8 mouse cellular contexts compared by ENCODE assay signal in genomic region chr1:184999071-184999750, GRCm38 (mm10). TPM values are rescaled to one million over a fixed set of nuclear protein-coding genes. Genes with fewer than 3 reads are reported as not detected.
DNase-seq lines count a peak whose midpoint lies in the region; ATAC-seq and TF ChIP-seq lines count a peak whose summit lies in the region.

Gene Mark1, minus strand, starts transcription at chr1:184999570.

- H3K27me3 ChIP-seq in thymus, adult 2 months (ENCODE audit: control insufficient read depth, insufficient read depth, low read length), result peaks cover 6% of the 10 kb centered on the region
- no peaks in the 10 kb centered on the region for H3K27me3 ChIP-seq in forebrain, embryonic 16.5 days (replicated peaks; ENCODE audit: control insufficient read depth, insufficient read depth, low read length)
- H3K27me3 ChIP-seq in intestine, postnatal 0 days (replicated peaks; ENCODE audit: control insufficient read depth, insufficient read depth, low read length), result no peaks in the 10 kb centered on the region
- peaks cover 36% of the 10 kb centered on the region for H3K27me3 ChIP-seq in liver, postnatal 0 days (ENCODE audit: insufficient read depth, low read length)

- no peaks in the 10 kb centered on the region for H3K36me3 ChIP-seq in thymus, adult 2 months (ENCODE audit: control insufficient read depth, insufficient read depth, low read length)
- no peaks in the 10 kb centered on the region for H3K36me3 ChIP-seq in forebrain, embryonic 16.5 days (ENCODE audit: control insufficient read depth, insufficient read depth)
- no peaks in the 10 kb centered on the region for H3K36me3 ChIP-seq in intestine, postnatal 0 days (ENCODE audit: control insufficient read depth, insufficient read depth)
- no peaks in the 10 kb centered on the region for H3K36me3 ChIP-seq in liver, postnatal 0 days (replicated peaks; ENCODE audit: insufficient read depth, low read length)

- TF ChIP-seq CTCF in thymus, adult 2 months (IDR thresholded peaks at IDR 0.05; ENCODE audit: borderline replicate concordance, control insufficient read depth, extremely low read depth, insufficient read depth, low read length, poor library complexity), result no peak
- no peak for TF ChIP-seq CTCF in intestine, postnatal 0 days (IDR thresholded peaks at IDR 0.05; ENCODE audit: low read depth)
- TF ChIP-seq CTCF in liver, postnatal 0 days (IDR thresholded peaks at IDR 0.05; ENCODE audit: low read depth), result no peak

- H3K27ac ChIP-seq in thymus, adult 2 months (ENCODE audit: control insufficient read depth, insufficient read depth, low read length), result no peak within 1 kb of the TSS
- H3K27ac ChIP-seq in forebrain, embryonic 16.5 days (ENCODE audit: low read length), result peak within 1 kb of the TSS; percentile 94
- 0 out of 2 replicates have a peak within 1 kb of the TSS, but pooled peaks have one; percentile 15 for H3K27ac ChIP-seq in intestine, postnatal 0 days (ENCODE audit: low read depth, low read length)
- H3K27ac ChIP-seq in liver, postnatal 0 days (ENCODE audit: low read depth), result no peak within 1 kb of the TSS

- peak within 1 kb of the TSS; percentile 31 for H3K4me3 ChIP-seq in thymus, adult 2 months (ENCODE audit: control insufficient read depth, insufficient read depth, low read length)
- H3K4me3 ChIP-seq in forebrain, embryonic 16.5 days (replicated peaks; ENCODE audit: low read length), result peak within 1 kb of the TSS; percentile 84
- peak within 1 kb of the TSS; percentile 79 for H3K4me3 ChIP-seq in intestine, postnatal 0 days (ENCODE audit: low read depth, low read length)
- peak within 1 kb of the TSS; percentile 51 for H3K4me3 ChIP-seq in liver, postnatal 0 days (ENCODE audit: low read depth, low read length)

- no peak for TF ChIP-seq POLR2A in thymus, adult 2 months (IDR thresholded peaks at IDR 0.05; ENCODE audit: control insufficient read depth, extremely low read depth, insufficient read depth, low read length, poor library complexity)

- H3K9me3 ChIP-seq in forebrain, embryonic 16.5 days (ENCODE audit: control insufficient read depth, low read length), result no peaks in the 10 kb centered on the region
- no peaks in the 10 kb centered on the region for H3K9me3 ChIP-seq in intestine, postnatal 0 days (ENCODE audit: control insufficient read depth)
- no peaks in the 10 kb centered on the region for H3K9me3 ChIP-seq in liver, postnatal 0 days (ENCODE audit: low read length)

- 15% methylated on average over 87 of the region's 88 CpGs for WGBS in thymus, adult 2 months
- under 1% methylated on average over 38 of the region's 88 CpGs for WGBS in forebrain, embryonic 16.5 days
- under 1% methylated on average over 51 of the region's 88 CpGs for WGBS in intestine, postnatal 0 days
- 5% methylated on average over 27 of the region's 88 CpGs for WGBS in liver, postnatal 0 days (ENCODE audit: insufficient replicate concordance)

- peak within 1 kb of the TSS; percentile 75 for H3K4me2 ChIP-seq in forebrain, embryonic 16.5 days (ENCODE audit: low read length)
- peak within 1 kb of the TSS; percentile 95 for H3K4me2 ChIP-seq in intestine, postnatal 0 days (replicated peaks; ENCODE audit: low read depth)
- peak within 1 kb of the TSS; percentile 80 for H3K4me2 ChIP-seq in liver, postnatal 0 days (ENCODE audit: low read depth, low read length)

- H3K4me1 ChIP-seq in thymus, adult 2 months (replicated peaks; ENCODE audit: control insufficient read depth, insufficient read depth, low read length), result no peaks in the 10 kb centered on the region; the same call in 1 of the 2 replicates
- peaks cover 21% of the 10 kb centered on the region for H3K4me1 ChIP-seq in forebrain, embryonic 16.5 days (replicated peaks; ENCODE audit: control insufficient read depth, insufficient read depth, low read length)
- no peaks in the 10 kb centered on the region for H3K4me1 ChIP-seq in intestine, postnatal 0 days (replicated peaks; ENCODE audit: control insufficient read depth, insufficient read depth, low read length)
- H3K4me1 ChIP-seq in liver, postnatal 0 days (ENCODE audit: insufficient read depth), result no peaks in the 10 kb centered on the region

- peak within 1 kb of the TSS; percentile 99 for H3K9ac ChIP-seq in forebrain, embryonic 16.5 days (replicated peaks; ENCODE audit: low read depth, low read length)
- H3K9ac ChIP-seq in intestine, postnatal 0 days (ENCODE audit: low read depth, low read length), result peak within 1 kb of the TSS; percentile 89
- H3K9ac ChIP-seq in liver, postnatal 0 days (replicated peaks), result peak within 1 kb of the TSS; percentile 51

- no peak for TF ChIP-seq EP300 in liver, postnatal 0 days (IDR thresholded peaks at IDR 0.05; ENCODE audit: low read depth)

- ATAC-seq in forebrain, embryonic 16.5 days, result peak; percentile 39
- peak; percentile 57 for ATAC-seq in intestine, postnatal 0 days
- peak; percentile 17; the same call in 1 of the 2 replicates for ATAC-seq in liver, postnatal 0 days

- no peak for DNase-seq in thymus, adult 2 months
- DNase-seq in thymus, postnatal 0 days (ENCODE audit: low spot score), result no peak
- DNase-seq in cerebellum, adult 8-10 months, result peak; percentile 48
- DNase-seq in liver, postnatal 0 days, result peak; percentile 26
- peak; percentile 65 for DNase-seq in right cerebral cortex, postnatal 25 days
- no peak for DNase-seq in spleen, adult 18-20 months

RNA-seq across cellular contexts. Expression of gene Mark1, which starts in this region (rescaled TPM):
- polyA plus RNA-seq in thymus, adult 2 months (2012; rRNA removed), result 1.5 and 1.9 TPM in 2 replicates
- polyA plus RNA-seq in thymus, postnatal 0 days (2015; fragmentation: Nextera tagmentation; extraction: Ambion mirVana), result 0.90 and 1.1 TPM in 2 replicates
- polyA plus RNA-seq in forebrain, embryonic 16.5 days (2015; fragmentation: Nextera tagmentation; extraction: Ambion mirVana), result 12.9 and 15.0 TPM in 2 replicates
- 1.6 TPM in 2 replicates for polyA plus RNA-seq in intestine, postnatal 0 days (2015; fragmentation: Nextera tagmentation; extraction: Ambion mirVana)
- polyA plus RNA-seq in liver, postnatal 0 days (2015; fragmentation: Nextera tagmentation; extraction: Ambion mirVana), result 0.31 TPM in 2 replicates

Comparison
In these comparisons a context has a peak if more than half of its experiments do, and no peak if none do; other contexts are left out.
1. Peak in DNase-seq, ATAC-seq, H3K4me3 ChIP-seq, H3K9ac ChIP-seq and H3K4me2 ChIP-seq in liver, postnatal 0 days; RNA of the gene not detected or under 1 TPM.
2. DNase-seq: peak in cerebellum, adult 8-10 months (single experiment) and right cerebral cortex, postnatal 25 days (single experiment); none in thymus, adult 2 months (single experiment), thymus, postnatal 0 days (single experiment) and spleen, adult 18-20 months (0 of 2).
3. H3K27ac ChIP-seq: peak in forebrain, embryonic 16.5 days (single experiment) and intestine, postnatal 0 days (single experiment); none in thymus, adult 2 months (single experiment) and liver, postnatal 0 days (single experiment).
4. H3K4me3 ChIP-seq: peak in every context shown above with its lines; median percentile 84 in forebrain, embryonic 16.5 days; 79 in intestine, postnatal 0 days; 51 in liver, postnatal 0 days; 31 in thymus, adult 2 months.
5. Peak in every context shown above with its lines, with median percentiles within 50 percentile points of each other: ATAC-seq, H3K4me2 ChIP-seq and H3K9ac ChIP-seq.